Mouse (Mus musculus) adrenal gland, postnatal 0 days (tissue): Measurements from ENCODE around the gene Ccdc163. TPM values are rescaled to one million over a fixed set of nuclear protein-coding genes. Genes with fewer than 3 reads are reported as not detected.

Source experiments
- polyA plus RNA-seq: library from polyadenylated mRNA; unstranded; fragments of >200 nt; fragmentation: Nextera tagmentation; extraction: Ambion mirVana; gene quantifications from 2 replicates; pipeline ENCODE4 v1.2.1, GENCODE M21; 2015

Ccdc163 gene
- polyA plus RNA-seq = 12.2 and 25.4 TPM in 2 replicates

GRCm38 (mm10) chr4:116708201-116708764 lies at the start of gene Ccdc163, which contains the start of gene Mmachc:
Gene Ccdc163 (plus strand): TSS chr4:116708509.
Gene Mmachc (minus strand): TSS chr4:116708406.

GRCm38 (mm10) chr4:116685402-116686061 lies 22.8 kb upstream of the Ccdc163 start, which contains the start of gene Prdx1:
Gene Prdx1 (plus strand): TSS chr4:116685544.

DNA sequence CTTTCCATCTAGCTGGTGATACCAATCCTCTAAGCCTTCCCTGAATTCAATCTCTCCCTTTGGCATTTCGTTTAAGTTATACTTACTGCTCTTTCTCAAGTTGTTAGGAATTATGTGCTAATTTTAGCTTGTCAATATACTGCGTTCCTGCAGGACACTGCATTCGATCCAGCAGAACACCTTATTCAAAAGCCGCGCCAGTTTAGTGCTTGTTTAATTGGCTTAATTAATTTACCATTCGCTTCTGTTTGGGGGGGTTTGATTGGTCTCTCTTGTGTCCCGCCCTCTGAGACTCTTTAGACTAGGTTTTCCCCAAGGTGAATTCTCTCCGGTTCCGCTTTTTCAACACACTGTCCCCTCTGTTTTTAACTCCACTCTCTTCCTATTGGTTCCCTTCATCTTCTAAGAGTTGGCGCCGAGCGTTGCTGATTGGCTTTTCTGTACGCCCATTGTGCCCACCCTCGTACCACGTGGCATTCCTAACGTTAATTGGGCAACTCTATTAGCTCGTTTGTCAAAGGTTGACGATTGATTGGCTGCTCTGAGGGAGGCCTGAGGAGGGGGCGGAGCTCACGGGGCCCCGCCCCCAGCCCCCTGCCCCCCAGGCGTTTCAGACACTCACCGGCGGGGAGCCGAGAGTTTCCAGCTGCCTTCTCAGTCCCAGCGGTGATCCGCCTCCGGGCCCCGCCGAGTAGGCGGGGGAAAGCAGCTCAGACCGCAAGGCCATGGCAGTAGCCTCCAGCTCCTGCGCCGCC lies 12.2 kb downstream of the Ccdc163 start, which contains the start of gene Tesk2:
TSS of gene Tesk2 (plus strand) at position 606 of the 755 bp plus-strand sequence.

Other genes starting within 250 kb of the Ccdc163 start
- 11.6 and 12.7 TPM in 2 replicates for gene Mast2, start 244.3 kb upstream of the Ccdc163 start, polyA plus RNA-seq
- gene Ipp, start 201.0 kb upstream of the Ccdc163 start, polyA plus RNA-seq = 8.1 and 17.0 TPM in 2 replicates
- 18.0 and 27.2 TPM in 2 replicates for gene Tmem69, start 152.6 kb upstream of the Ccdc163 start, polyA plus RNA-seq
- 19.4 and 29.9 TPM in 2 replicates for gene Gpbp1l1, start 150.9 kb upstream of the Ccdc163 start, polyA plus RNA-seq
- gene Ccdc17, start 111.9 kb upstream of the Ccdc163 start, polyA plus RNA-seq = 8.2 and 18.7 TPM in 2 replicates
- 47.4 and 51.3 TPM in 2 replicates for gene Nasp, start 80.6 kb upstream of the Ccdc163 start, polyA plus RNA-seq
- gene Akr1a1, start 56.8 kb upstream of the Ccdc163 start, polyA plus RNA-seq = 737 and 1,023 TPM in 2 replicates
- 2,483 and 3,429 TPM in 2 replicates for gene Prdx1, start 23.0 kb upstream of the Ccdc163 start, polyA plus RNA-seq
- 10.5 and 20.8 TPM in 2 replicates for gene Mmachc, start 103 bp upstream of the Ccdc163 start, polyA plus RNA-seq
- gene Tesk2, start 12.4 kb downstream of the Ccdc163 start, polyA plus RNA-seq = 2.2 and 5.0 TPM in 2 replicates
- gene Toe1, start 99.1 kb downstream of the Ccdc163 start, polyA plus RNA-seq = 28.4 and 29.9 TPM in 2 replicates
- gene Mutyh, start 99.2 kb downstream of the Ccdc163 start, polyA plus RNA-seq = 9.7 and 10.1 TPM in 2 replicates
- gene Hpdl, start 113.2 kb downstream of the Ccdc163 start, polyA plus RNA-seq = 1.9 and 3.1 TPM in 2 replicates
- 0.68 and 0.88 TPM in 2 replicates for gene Zswim5, start 168.9 kb downstream of the Ccdc163 start, polyA plus RNA-seq